In the genomic region with DNA sequence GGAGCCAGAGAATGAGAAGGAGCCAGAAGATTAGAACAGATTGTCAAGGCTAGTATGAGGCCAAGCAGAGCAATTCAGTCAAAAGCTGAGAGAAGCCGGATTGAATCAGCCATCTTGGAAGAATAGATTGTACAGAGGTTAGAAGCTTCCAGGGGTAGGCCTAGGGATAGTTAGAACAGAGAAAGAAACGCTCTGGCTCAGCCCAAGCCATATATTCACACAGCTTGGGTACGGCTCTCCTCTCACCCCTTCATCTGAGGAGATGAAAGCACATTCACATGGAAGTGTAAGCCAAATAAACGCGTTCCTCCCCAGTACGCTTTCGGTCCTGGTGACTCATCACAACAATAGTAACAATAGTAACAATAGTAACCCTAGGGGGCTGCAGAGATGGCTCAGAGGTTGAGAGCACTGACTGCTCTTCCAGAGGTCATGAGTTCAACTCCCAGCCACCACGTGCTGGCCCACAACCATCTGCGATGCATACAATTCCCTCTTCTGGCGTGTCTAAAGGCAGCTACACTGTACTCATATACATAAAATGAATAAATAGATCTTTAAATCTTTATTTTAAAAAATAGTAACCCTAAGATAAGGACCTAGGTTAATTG, we compare ENCODE assay signal across 7 mouse cellular contexts. TPM values are rescaled to one million over a fixed set of nuclear protein-coding genes. Genes with fewer than 3 reads are reported as not detected.
A peak's percentile ranks its signal among the peaks of the same experiment; 100 is the strongest.
DNase-seq lines count a peak whose midpoint lies in the region; ATAC-seq lines count a peak whose summit lies in the region.

No protein-coding gene starts in this region.

- no peaks in the 10 kb centered on the region for H3K9me3 ChIP-seq in neural tube, embryonic 11.5 days (ENCODE audit: control insufficient read depth, low read length)
- H3K9me3 ChIP-seq in embryonic facial prominence, embryonic 14.5 days (ENCODE audit: control insufficient read depth, low read length) = no peaks in the 10 kb centered on the region
- no peaks in the 10 kb centered on the region for H3K9me3 ChIP-seq in limb, embryonic 12.5 days
- no peaks in the 10 kb centered on the region for H3K9me3 ChIP-seq in stomach, embryonic 16.5 days (replicated peaks; ENCODE audit: control insufficient read depth, low read length)

- DNase-seq in neural tube, embryonic 11.5 days (ENCODE audit: low spot score) = no peak
- no peak for DNase-seq in neural tube, embryonic 10.5 days (ENCODE audit: extremely low spot score, low spot score)
- DNase-seq in embryonic facial prominence, embryonic 14.5 days (ENCODE audit: low spot score) = no peak
- DNase-seq in adrenal gland, adult 8-10 months = no peak

- H3K27ac ChIP-seq in neural tube, embryonic 11.5 days (ENCODE audit: low read depth, low read length) = peak overlapping the region; percentile 92; the same call in 1 of the 2 replicates
- H3K27ac ChIP-seq in embryonic facial prominence, embryonic 14.5 days (replicated peaks; ENCODE audit: low read depth, low read length) = no peak overlapping the region
- no peak overlapping the region for H3K27ac ChIP-seq in limb, embryonic 12.5 days
- H3K27ac ChIP-seq in stomach, embryonic 16.5 days (ENCODE audit: low read length) = no peak overlapping the region; the same call in 1 of the 2 replicates

- no peak for ATAC-seq in neural tube, embryonic 11.5 days (ENCODE audit: insufficient read depth, low FRiP score, low TSS enrichment)
- ATAC-seq in embryonic facial prominence, embryonic 14.5 days (ENCODE audit: low read depth) = no peak
- no peak for ATAC-seq in limb, embryonic 12.5 days (ENCODE audit: insufficient number of reproducible peaks, insufficient read depth, low FRiP score, low TSS enrichment, low read depth)
- ATAC-seq in stomach, embryonic 16.5 days (ENCODE audit: insufficient read depth, low FRiP score) = no peak
- no peak for ATAC-seq in megakaryocyte progenitor cell, adult 5-6 weeks (replicated peaks; ENCODE audit: poor library complexity)

- no peak overlapping the region for H3K9ac ChIP-seq in neural tube, embryonic 11.5 days (ENCODE audit: low read length)
- H3K9ac ChIP-seq in embryonic facial prominence, embryonic 14.5 days (ENCODE audit: low read depth, low read length) = peak overlapping the region; percentile 94; the same call in 1 of the 2 replicates
- peak overlapping the region; percentile 90 for H3K9ac ChIP-seq in limb, embryonic 12.5 days (replicated peaks)
- H3K9ac ChIP-seq in stomach, embryonic 16.5 days (ENCODE audit: low read length) = peak overlapping the region; percentile 63; the same call in 1 of the 2 replicates

- H3K4me3 ChIP-seq in neural tube, embryonic 11.5 days (ENCODE audit: low read depth, low read length) = peak overlapping the region; percentile 83
- peak overlapping the region; percentile 89 for H3K4me3 ChIP-seq in embryonic facial prominence, embryonic 14.5 days (ENCODE audit: low read depth, low read length)
- H3K4me3 ChIP-seq in limb, embryonic 12.5 days (replicated peaks) = peak overlapping the region; percentile 77
- peak overlapping the region; percentile 70 for H3K4me3 ChIP-seq in stomach, embryonic 16.5 days (replicated peaks; ENCODE audit: low read length)

- H3K27me3 ChIP-seq in neural tube, embryonic 11.5 days (ENCODE audit: control insufficient read depth, insufficient read depth, low read length) = no peaks in the 10 kb centered on the region
- H3K27me3 ChIP-seq in embryonic facial prominence, embryonic 14.5 days (replicated peaks; ENCODE audit: control insufficient read depth, insufficient read depth, low read length) = no peaks in the 10 kb centered on the region
- H3K27me3 ChIP-seq in limb, embryonic 12.5 days = no peaks in the 10 kb centered on the region
- no peaks in the 10 kb centered on the region for H3K27me3 ChIP-seq in stomach, embryonic 16.5 days (ENCODE audit: control insufficient read depth, insufficient read depth, low read length)

- peaks cover 7% of the 10 kb centered on the region for H3K4me1 ChIP-seq in neural tube, embryonic 11.5 days (ENCODE audit: control insufficient read depth, insufficient read depth, low read length)
- H3K4me1 ChIP-seq in embryonic facial prominence, embryonic 14.5 days (ENCODE audit: control insufficient read depth, insufficient read depth, low read length) = 0 out of 2 replicates have a peak, but pooled peaks cover 5% of the 10 kb centered on the region
- H3K4me1 ChIP-seq in limb, embryonic 12.5 days (replicated peaks) = peaks cover 17% of the 10 kb centered on the region
- H3K4me1 ChIP-seq in stomach, embryonic 16.5 days (ENCODE audit: control insufficient read depth, insufficient read depth, low read length) = peaks cover 14% of the 10 kb centered on the region

- H3K4me2 ChIP-seq in neural tube, embryonic 11.5 days (ENCODE audit: low read depth) = peak overlapping the region; percentile 95
- H3K4me2 ChIP-seq in embryonic facial prominence, embryonic 14.5 days (ENCODE audit: low read depth, low read length) = peak overlapping the region; percentile 79
- peak overlapping the region; percentile 90 for H3K4me2 ChIP-seq in limb, embryonic 12.5 days
- peak overlapping the region; percentile 55 for H3K4me2 ChIP-seq in stomach, embryonic 16.5 days (ENCODE audit: low read depth, low read length)

- WGBS in neural tube, embryonic 11.5 days = 21% methylated on average over 10 of the region's 10 CpGs
- WGBS in embryonic facial prominence, embryonic 14.5 days = 49% methylated on average over 10 of the region's 10 CpGs
- 52% methylated on average over 10 of the region's 10 CpGs for WGBS in limb, embryonic 12.5 days
- 44% methylated on average over 10 of the region's 10 CpGs for WGBS in stomach, embryonic 16.5 days

- peaks cover 4% of the 10 kb centered on the region; the same call in 1 of the 2 replicates for H3K36me3 ChIP-seq in neural tube, embryonic 11.5 days (ENCODE audit: control insufficient read depth, insufficient read depth, low read length)
- H3K36me3 ChIP-seq in embryonic facial prominence, embryonic 14.5 days (ENCODE audit: control insufficient read depth, insufficient read depth, low read length) = peaks cover 15% of the 10 kb centered on the region
- H3K36me3 ChIP-seq in limb, embryonic 12.5 days = peaks cover 35% of the 10 kb centered on the region
- H3K36me3 ChIP-seq in stomach, embryonic 16.5 days (ENCODE audit: control insufficient read depth, insufficient read depth, low read length) = peaks cover 12% of the 10 kb centered on the region; the same call in 1 of the 2 replicates

RNA-seq across cellular contexts. Expression of gene Bola2, which starts 0.7 kb away (rescaled TPM):
- polyA plus RNA-seq in neural tube, embryonic 11.5 days (2014; fragmentation: Nextera tagmentation; extraction: Ambion mirVana) = 159 and 165 TPM in 2 replicates
- polyA plus RNA-seq in embryonic facial prominence, embryonic 14.5 days (2014; fragmentation: Nextera tagmentation; extraction: Ambion mirVana) = 108 and 130 TPM in 2 replicates
- polyA plus RNA-seq in limb, embryonic 12.5 days (2016; fragmentation: Nextera tagmentation; extraction: Ambion mirVana) = 145 and 156 TPM in 2 replicates
- polyA plus RNA-seq in stomach, embryonic 16.5 days (2015; fragmentation: Nextera tagmentation; extraction: Ambion mirVana) = 93.0 and 107 TPM in 2 replicates
- 100 to 1,000 TPM in 1 of 4 experiments, 10 to 100 TPM in 3; 78.0 to 116 (median 95.6) TPM for total RNA-seq in adrenal gland, adult 8-10 months (2022)
- total RNA-seq in megakaryocyte progenitor cell, adult 5-6 weeks (2015) = 89.8 and 95.2 TPM in 2 replicates
- total RNA-seq in megakaryocyte progenitor cell, adult 5-6 weeks (2017) = 168 and 218 TPM in 2 replicates

RNA-seq across cellular contexts. Expression of gene Slx1b, which starts 1.0 kb away (rescaled TPM):
- 10.6 and 11.7 TPM in 2 replicates for polyA plus RNA-seq in neural tube, embryonic 11.5 days (2014; fragmentation: Nextera tagmentation; extraction: Ambion mirVana)
- 5.3 and 6.4 TPM in 2 replicates for polyA plus RNA-seq in embryonic facial prominence, embryonic 14.5 days (2014; fragmentation: Nextera tagmentation; extraction: Ambion mirVana)
- polyA plus RNA-seq in limb, embryonic 12.5 days (2016; fragmentation: Nextera tagmentation; extraction: Ambion mirVana) = 14.5 and 14.7 TPM in 2 replicates
- 9.0 and 9.5 TPM in 2 replicates for polyA plus RNA-seq in stomach, embryonic 16.5 days (2015; fragmentation: Nextera tagmentation; extraction: Ambion mirVana)
- 10 to 100 TPM; 14.7 to 21.1 (median 18.2) TPM for total RNA-seq in adrenal gland, adult 8-10 months (2022)
- total RNA-seq in megakaryocyte progenitor cell, adult 5-6 weeks (2015) = 4.2 and 4.8 TPM in 2 replicates
- total RNA-seq in megakaryocyte progenitor cell, adult 5-6 weeks (2017) = 4.6 and 4.7 TPM in 2 replicates

RNA-seq across cellular contexts. Expression of gene Coro1a, which starts 13.0 kb away (rescaled TPM):
- 50.6 and 52.5 TPM in 2 replicates for polyA plus RNA-seq in neural tube, embryonic 11.5 days (2014; fragmentation: Nextera tagmentation; extraction: Ambion mirVana)
- polyA plus RNA-seq in embryonic facial prominence, embryonic 14.5 days (2014; fragmentation: Nextera tagmentation; extraction: Ambion mirVana) = 44.9 and 45.2 TPM in 2 replicates
- 36.6 and 39.1 TPM in 2 replicates for polyA plus RNA-seq in limb, embryonic 12.5 days (2016; fragmentation: Nextera tagmentation; extraction: Ambion mirVana)
- 45.8 and 55.5 TPM in 2 replicates for polyA plus RNA-seq in stomach, embryonic 16.5 days (2015; fragmentation: Nextera tagmentation; extraction: Ambion mirVana)
- total RNA-seq in adrenal gland, adult 8-10 months (2022) = 10 to 100 TPM; 21.0 to 28.2 (median 25.0) TPM
- total RNA-seq in megakaryocyte progenitor cell, adult 5-6 weeks (2015) = 259 and 365 TPM in 2 replicates
- total RNA-seq in megakaryocyte progenitor cell, adult 5-6 weeks (2017) = 366 and 525 TPM in 2 replicates

RNA-seq across cellular contexts. Expression of gene Sult1a1, which starts 18.3 kb away (rescaled TPM):
- not detected in 2 replicates for polyA plus RNA-seq in neural tube, embryonic 11.5 days (2014; fragmentation: Nextera tagmentation; extraction: Ambion mirVana)
- polyA plus RNA-seq in embryonic facial prominence, embryonic 14.5 days (2014; fragmentation: Nextera tagmentation; extraction: Ambion mirVana) = 13.5 and 17.9 TPM in 2 replicates
- 0.83 and 1.2 TPM in 2 replicates for polyA plus RNA-seq in limb, embryonic 12.5 days (2016; fragmentation: Nextera tagmentation; extraction: Ambion mirVana)
- 11.9 and 13.0 TPM in 2 replicates for polyA plus RNA-seq in stomach, embryonic 16.5 days (2015; fragmentation: Nextera tagmentation; extraction: Ambion mirVana)
- 10 to 100 TPM; 33.4 to 42.0 (median 40.2) TPM for total RNA-seq in adrenal gland, adult 8-10 months (2022)
- 1.7 and 3.2 TPM in 2 replicates for total RNA-seq in megakaryocyte progenitor cell, adult 5-6 weeks (2015)
- total RNA-seq in megakaryocyte progenitor cell, adult 5-6 weeks (2017) = 1.0 and 3.6 TPM in 2 replicates

RNA-seq across cellular contexts. Expression of gene Sgf29, which starts 45.4 kb away (rescaled TPM):
- 47.8 and 63.1 TPM in 2 replicates for polyA plus RNA-seq in neural tube, embryonic 11.5 days (2014; fragmentation: Nextera tagmentation; extraction: Ambion mirVana)
- polyA plus RNA-seq in embryonic facial prominence, embryonic 14.5 days (2014; fragmentation: Nextera tagmentation; extraction: Ambion mirVana) = 40.8 and 45.4 TPM in 2 replicates
- 47.7 and 49.1 TPM in 2 replicates for polyA plus RNA-seq in limb, embryonic 12.5 days (2016; fragmentation: Nextera tagmentation; extraction: Ambion mirVana)
- polyA plus RNA-seq in stomach, embryonic 16.5 days (2015; fragmentation: Nextera tagmentation; extraction: Ambion mirVana) = 40.4 and 47.6 TPM in 2 replicates
- total RNA-seq in adrenal gland, adult 8-10 months (2022) = 10 to 100 TPM; 30.5 to 44.4 (median 38.2) TPM
- 65.7 and 74.6 TPM in 2 replicates for total RNA-seq in megakaryocyte progenitor cell, adult 5-6 weeks (2015)
- 40.1 and 52.5 TPM in 2 replicates for total RNA-seq in megakaryocyte progenitor cell, adult 5-6 weeks (2017)
